Mouse (Mus musculus): ENCODE measurements around the gene Aldh16a1. TPM values are rescaled to one million over a fixed set of nuclear protein-coding genes. Genes with fewer than 3 reads are reported as not detected.

The Aldh16a1 gene
- polyA plus RNA-seq, 1 experiment from 2014 or later: 56.8 TPM

GRCm38 (mm10) chr7:45141319-45141718 is 13.1 kb downstream of the Aldh16a1 start:
- no peaks in the 10 kb centered on the region for H3K4me1 ChIP-seq
- 94% methylated on average over 3 of the region's 3 CpGs for WGBS
- no peaks in the 10 kb centered on the region; the same call in 1 of the 2 replicates for H3K27me3 ChIP-seq
- H3K9ac ChIP-seq: no peak overlapping the region
- no peak for ATAC-seq (ENCODE audit: borderline replicate concordance, extremely low read depth, low FRiP score, low TSS enrichment)
- H3K27ac ChIP-seq: no peak overlapping the region
- H3K4me2 ChIP-seq: no peak overlapping the region
- H3K9me3 ChIP-seq: no peaks in the 10 kb centered on the region
- H3K4me3 ChIP-seq: no peak overlapping the region
- H3K36me3 ChIP-seq: peaks cover 30% of the 10 kb centered on the region

GRCm38 (mm10) chr7:45139904-45140723 is 14.3 kb downstream of the Aldh16a1 start:
- Histone ChIP-seq H3K9ac (no peak overlapping the region), H3K4me3 (no peak overlapping the region), H3K4me2 (no peak overlapping the region), H3K4me1 (0 out of 2 replicates have a peak, but pooled peaks cover 4% of the 10 kb centered on the region), H3K9me3 (no peaks in the 10 kb centered on the region), H3K27me3 (no peaks in the 10 kb centered on the region; the same call in 1 of the 2 replicates), H3K27ac (no peak overlapping the region), H3K36me3 (peaks cover 20% of the 10 kb centered on the region)
- ATAC-seq (ENCODE audit: borderline replicate concordance, extremely low read depth, low FRiP score, low TSS enrichment): no peak
- WGBS: 59% methylated on average over 8 of the region's 8 CpGs

- Histone ChIP-seq H3K27me3 (no peaks in the 10 kb centered on the region; the same call in 1 of the 2 replicates), H3K4me3 (no peak overlapping the region), H3K4me1 (peaks cover 9% of the 10 kb centered on the region; the same call in 1 of the 2 replicates), H3K27ac (no peak overlapping the region), H3K4me2 (no peak overlapping the region), H3K9ac (no peak overlapping the region), H3K36me3 (peaks cover 10% of the 10 kb centered on the region), H3K9me3 (no peaks in the 10 kb centered on the region)
- no peak for ATAC-seq (ENCODE audit: borderline replicate concordance, extremely low read depth, low FRiP score, low TSS enrichment)
- 77% methylated on average over 1 of the region's 1 CpGs for whole genome bisulfite sequencing
Observed at GRCm38 (mm10) chr7:45138403-45138802, 16.0 kb downstream of the Aldh16a1 start.

- whole genome bisulfite sequencing: 68% methylated on average over 12 of the region's 12 CpGs
- no peak overlapping the region for H3K27ac ChIP-seq
Observed at GRCm38 (mm10) chr7:45137171-45138006, 17.0 kb downstream of the Aldh16a1 start.

GRCm38 (mm10) chr7:45135993-45136567 is 18.3 kb downstream of the Aldh16a1 start, which contains the start of the genes Gm45713 and Flt3l:
Gene Gm45713 (minus strand): TSS chr7:45136231.
Gene Flt3l (minus strand): TSS chr7:45136432.
- WGBS: 1% methylated on average over 29 of the region's 29 CpGs
- H3K9me3 ChIP-seq: no peaks in the 10 kb centered on the region
- no peaks in the 10 kb centered on the region for H3K36me3 ChIP-seq
- no peaks in the 10 kb centered on the region; the same call in 1 of the 2 replicates for H3K27me3 ChIP-seq
- peaks cover 9% of the 10 kb centered on the region; the same call in 1 of the 2 replicates for H3K4me1 ChIP-seq
- H3K27ac ChIP-seq: no peak within 1 kb of the TSS
- peak within 1 kb of the TSS; percentile 72 for H3K9ac ChIP-seq
- peak within 1 kb of the TSS; percentile 69 for H3K4me3 ChIP-seq
- H3K4me2 ChIP-seq: peak within 1 kb of the TSS; percentile 82
- peak; percentile 84 for ATAC-seq (ENCODE audit: borderline replicate concordance, extremely low read depth, low FRiP score, low TSS enrichment)

More at GRCm38 (mm10) chr7:45137171-45138006, 17.0 kb downstream of the Aldh16a1 start:
- Histone ChIP-seq H3K4me3 (no peak overlapping the region), H3K27me3 (no peaks in the 10 kb centered on the region; the same call in 1 of the 2 replicates), H3K9ac (no peak overlapping the region), H3K36me3 (peaks cover 6% of the 10 kb centered on the region), H3K4me1 (peaks cover 9% of the 10 kb centered on the region; the same call in 1 of the 2 replicates), H3K4me2 (no peak overlapping the region), H3K9me3 (no peaks in the 10 kb centered on the region)
- no peak for ATAC-seq (ENCODE audit: borderline replicate concordance, extremely low read depth, low FRiP score, low TSS enrichment)

- Histone ChIP-seq H3K9me3 (no peaks in the 10 kb centered on the region), H3K27ac (no peak overlapping the region), H3K4me1 (peaks cover 9% of the 10 kb centered on the region; the same call in 1 of the 2 replicates), H3K9ac (no peak overlapping the region), H3K4me2 (peak overlapping the region; percentile 82), H3K4me3 (peak overlapping the region; percentile 69), H3K36me3 (no peaks in the 10 kb centered on the region), H3K27me3 (no peaks in the 10 kb centered on the region; the same call in 1 of the 2 replicates)
- WGBS: 54% methylated on average over 3 of the region's 3 CpGs
- no peak for ATAC-seq (ENCODE audit: borderline replicate concordance, extremely low read depth, low FRiP score, low TSS enrichment)
Observed at GRCm38 (mm10) chr7:45135370-45135769, 19.0 kb downstream of the Aldh16a1 start.

- Histone ChIP-seq H3K9me3 (no peaks in the 10 kb centered on the region), H3K4me1 (peaks cover 17% of the 10 kb centered on the region), H3K27ac (no peak overlapping the region), H3K4me2 (0 out of 2 replicates have a peak overlapping the region, but pooled peaks have one; percentile 0), H3K27me3 (no peaks in the 10 kb centered on the region; the same call in 1 of the 2 replicates), H3K4me3 (no peak overlapping the region), H3K9ac (no peak overlapping the region), H3K36me3 (no peaks in the 10 kb centered on the region)
- 9% methylated on average over 12 of the region's 12 CpGs for WGBS
- ATAC-seq (ENCODE audit: borderline replicate concordance, extremely low read depth, low FRiP score, low TSS enrichment): peak; percentile 40; the same call in 1 of the 2 replicates
Observed at GRCm38 (mm10) chr7:45134544-45135026, 19.8 kb downstream of the Aldh16a1 start.

GRCm38 (mm10) chr7:45133446-45134159 is 20.8 kb downstream of the Aldh16a1 start:
- no peak for ATAC-seq (ENCODE audit: borderline replicate concordance, extremely low read depth, low FRiP score, low TSS enrichment)
- 71% methylated on average over 8 of the region's 8 CpGs for WGBS

GRCm38 (mm10) chr7:45131850-45132249 is 22.5 kb downstream of the Aldh16a1 start:
- H3K27me3 ChIP-seq: no peaks in the 10 kb centered on the region
- no peaks in the 10 kb centered on the region for H3K9me3 ChIP-seq
- WGBS: 64% methylated on average over 11 of the region's 11 CpGs
- H3K9ac ChIP-seq: no peak overlapping the region
- H3K27ac ChIP-seq: no peak overlapping the region
- ATAC-seq (ENCODE audit: borderline replicate concordance, extremely low read depth, low FRiP score, low TSS enrichment): no peak
- peaks cover 4% of the 10 kb centered on the region for H3K36me3 ChIP-seq
- H3K4me3 ChIP-seq: no peak overlapping the region
- H3K4me1 ChIP-seq: peaks cover 23% of the 10 kb centered on the region
- H3K4me2 ChIP-seq: no peak overlapping the region

More at GRCm38 (mm10) chr7:45133446-45134159, 20.8 kb downstream of the Aldh16a1 start:
- Histone ChIP-seq H3K27ac (no peak overlapping the region), H3K4me1 (peaks cover 17% of the 10 kb centered on the region), H3K4me3 (no peak overlapping the region), H3K4me2 (no peak overlapping the region), H3K36me3 (no peaks in the 10 kb centered on the region), H3K9me3 (no peaks in the 10 kb centered on the region), H3K9ac (no peak overlapping the region), H3K27me3 (no peaks in the 10 kb centered on the region; the same call in 1 of the 2 replicates)

- Histone ChIP-seq H3K4me1 (peaks cover 37% of the 10 kb centered on the region), H3K4me3 (peak overlapping the region; percentile 48), H3K36me3 (peaks cover 23% of the 10 kb centered on the region), H3K27me3 (no peaks in the 10 kb centered on the region), H3K9me3 (no peaks in the 10 kb centered on the region), H3K9ac (peak overlapping the region; percentile 52), H3K27ac (peak overlapping the region; percentile 70), H3K4me2 (peak overlapping the region; percentile 61)
- 50% methylated on average over 15 of the region's 15 CpGs for WGBS
- ATAC-seq (ENCODE audit: borderline replicate concordance, extremely low read depth, low FRiP score, low TSS enrichment): no peak
Observed at GRCm38 (mm10) chr7:45129776-45130512, 24.4 kb downstream of the Aldh16a1 start.
